Mouse (Mus musculus) liver, adult (tissue): ENCODE measurements around the gene Olfr771.
"Not testable (repeated sequence)": the region's sequence is repeated elsewhere in the genome, so short reads cannot be mapped to it uniquely, and the experiment has no call there.

Source experiments
- GATA4 ChIP-seq: IDR thresholded peaks from 2 replicates; pipeline ENCODE4 v1.6.1; 2014; ENCODE audit warnings: mild to moderate bottlenecking, low read length; ENCODE audit not compliant: insufficient replicate concordance

The Olfr771 gene

GRCm38 (mm10) chr10:129164651-129165050 lies at the start of gene Olfr771:
Gene Olfr771, minus strand, starts transcription at chr10:129164751.
- TF ChIP-seq GATA4: no peak

- TF ChIP-seq GATA4: not testable (repeated sequence)
Measured at GRCm38 (mm10) chr10:129187319-129187718, 22.8 kb upstream of the Olfr771 start, which contains the start of gene Olfr773. Gene Olfr773, minus strand, starts transcription at chr10:129187419.

- not testable (repeated sequence) for TF ChIP-seq GATA4
Measured at GRCm38 (mm10) chr10:129177821-129178220, 13.3 kb upstream of the Olfr771 start, which contains the start of gene Olfr772. Gene Olfr772, minus strand, starts transcription at chr10:129177921.

DNA sequence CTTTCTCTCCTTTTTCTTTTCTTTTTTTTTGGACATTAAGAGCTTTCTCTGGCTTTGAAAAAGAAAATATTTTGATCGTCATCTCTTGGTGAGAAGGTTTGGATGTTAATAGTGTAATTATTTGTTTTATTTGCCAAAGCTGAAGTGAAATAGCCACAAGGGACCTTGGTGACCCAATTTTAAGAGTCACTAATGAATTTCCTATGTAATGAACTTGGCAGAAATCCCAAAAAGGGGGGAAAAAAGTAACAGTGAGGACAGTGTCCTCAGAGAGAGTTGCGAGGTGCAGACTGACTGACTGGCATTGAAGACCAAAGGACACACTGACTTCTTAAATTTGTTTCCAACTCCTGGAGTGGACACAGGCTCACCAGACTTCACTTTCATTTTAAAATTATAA lies 25.7 kb downstream of the Olfr771 start, which contains the start of gene Olfr770:
TSS of gene Olfr770 (minus strand) at position 101 of the 400 bp plus-strand sequence.
- TF ChIP-seq GATA4: no peak

GRCm38 (mm10) chr10:129117761-129118160 lies 46.8 kb downstream of the Olfr771 start, which contains the start of gene Olfr769:
Gene Olfr769, minus strand, starts transcription at chr10:129117861.
- TF ChIP-seq GATA4: no peak

DNA sequence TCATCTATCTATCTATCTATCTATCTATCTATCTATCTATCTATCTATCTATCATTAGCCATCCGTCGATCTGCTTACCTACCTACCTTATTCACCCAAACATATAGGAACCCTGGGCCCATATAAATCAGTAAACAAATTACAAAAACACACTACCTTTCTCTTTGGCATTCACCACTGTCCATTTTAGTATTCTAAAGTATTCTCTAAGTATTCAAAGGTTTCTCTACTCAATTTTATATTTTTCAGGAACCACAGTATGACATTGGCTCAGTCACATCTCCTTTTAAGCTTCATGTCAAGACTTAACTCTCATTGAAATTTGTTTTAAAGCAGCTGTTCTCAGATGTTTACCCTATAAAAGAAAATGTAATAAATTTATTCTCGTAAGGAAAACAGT lies 49.4 kb downstream of the Olfr771 start:
- TF ChIP-seq GATA4: no peak
